Mouse (Mus musculus): ENCODE results near the gene Golga4.

Gene Golga4

GRCm38 (mm10) chr9:118529783-118530182 is 23.7 kb downstream of the Golga4 start:
- no peak for DNase-seq

- no peak for DNase-seq
These were observed 24.6 kb downstream of the Golga4 start for GRCm38 (mm10) chr9:118530679-118531078.

- DNase-seq = no peak
These were observed 26.6 kb downstream of the Golga4 start for GRCm38 (mm10) chr9:118532516-118533205.

GRCm38 (mm10) chr9:118536946-118537345 is 30.9 kb downstream of the Golga4 start:
- DNase-seq = no peak

- no peak for DNase-seq
These were observed 31.6 kb downstream of the Golga4 start for GRCm38 (mm10) chr9:118537463-118538339.

- DNase-seq = no peak
These were observed 35.8 kb downstream of the Golga4 start for GRCm38 (mm10) chr9:118541851-118542250.

- no peak for DNase-seq
These were observed 39.1 kb downstream of the Golga4 start for GRCm38 (mm10) chr9:118545146-118545545.

- DNase-seq = no peak
These were observed 42.6 kb downstream of the Golga4 start for GRCm38 (mm10) chr9:118548651-118549050.

GRCm38 (mm10) chr9:118556951-118557780 is 51.1 kb downstream of the Golga4 start:
- peak; percentile 62 for DNase-seq

GRCm38 (mm10) chr9:118563356-118563755 is 57.3 kb downstream of the Golga4 start:
- DNase-seq = no peak

GRCm38 (mm10) chr9:118563866-118564265 is 57.8 kb downstream of the Golga4 start:
- no peak for DNase-seq

GRCm38 (mm10) chr9:118564696-118565095 is 58.6 kb downstream of the Golga4 start:
- DNase-seq = no peak

GRCm38 (mm10) chr9:118569328-118569727 is 63.3 kb downstream of the Golga4 start:
- DNase-seq = no peak

GRCm38 (mm10) chr9:118570865-118571264 is 64.8 kb downstream of the Golga4 start:
- DNase-seq = no peak

GRCm38 (mm10) chr9:118571701-118572100 is 65.6 kb downstream of the Golga4 start:
- no peak for DNase-seq

GRCm38 (mm10) chr9:118574911-118575310 is 68.8 kb downstream of the Golga4 start:
- DNase-seq = no peak

- DNase-seq = no peak
These were observed 74.3 kb downstream of the Golga4 start for GRCm38 (mm10) chr9:118580371-118580770.

GRCm38 (mm10) chr9:118582757-118583156 is 76.7 kb downstream of the Golga4 start:
- no peak for DNase-seq

GRCm38 (mm10) chr9:118584838-118585237 is 78.8 kb downstream of the Golga4 start:
- DNase-seq = no peak

- no peak for DNase-seq
These were observed 79.9 kb downstream of the Golga4 start for GRCm38 (mm10) chr9:118585998-118586397.

GRCm38 (mm10) chr9:118587115-118587514 is 81.0 kb downstream of the Golga4 start:
- DNase-seq = no peak

- DNase-seq = peak; percentile 36
These were observed 83.2 kb downstream of the Golga4 start for GRCm38 (mm10) chr9:118589249-118589648.

- DNase-seq = no peak
These were observed 84.2 kb downstream of the Golga4 start for GRCm38 (mm10) chr9:118590230-118590629.

All from lung, postnatal 10 days (tissue).